Mouse (Mus musculus) urinary bladder, postnatal 4 days (tissue): Measurements from ENCODE around the gene Acaca.

Experiments
- DNase-seq, 2 experiments: peaks; one replicate each; pipeline ENCODE4 v3.0.0; 2021 to 2022; ENCODE audit warnings: low spot score in 2 of 2

The Acaca gene

GRCm38 (mm10) chr11:84150884-84151283, 21.4 kb downstream of the Acaca start:
- no peak for DNase-seq

- DNase-seq, result no peak
Measured at GRCm38 (mm10) chr11:84156535-84157262, 27.2 kb downstream of the Acaca start.

DNA sequence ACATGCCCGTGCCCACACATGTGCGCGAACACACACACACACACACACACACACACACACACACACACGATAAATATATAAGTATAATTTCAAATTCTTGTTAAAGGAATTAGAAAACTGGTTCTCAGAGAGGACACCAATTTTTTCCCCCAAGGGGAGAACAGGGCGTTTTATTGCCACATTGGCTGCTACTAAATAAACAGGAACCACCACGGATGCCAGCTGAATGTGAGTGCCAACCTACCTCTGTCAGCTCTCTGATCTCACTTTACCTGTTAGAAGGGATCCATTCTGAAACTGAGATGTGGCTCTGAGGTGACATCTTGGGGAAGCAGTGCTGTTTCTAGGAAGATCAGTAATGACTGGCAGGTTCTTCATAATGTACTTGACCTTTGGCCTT, 34.7 kb downstream of the Acaca start:
- DNase-seq, result no peak

GRCm38 (mm10) chr11:84164561-84164960, 35.1 kb downstream of the Acaca start:
- no peak for DNase-seq

- DNase-seq, result no peak
Measured at GRCm38 (mm10) chr11:84167046-84167526, 37.6 kb downstream of the Acaca start, which contains the start of gene Gm11437. Gene Gm11437 (minus strand): TSS chr11:84167476.

GRCm38 (mm10) chr11:84168701-84169288, 39.3 kb downstream of the Acaca start:
- no peak for DNase-seq

- DNase-seq, result no peak
Measured at GRCm38 (mm10) chr11:84172539-84173435, 43.3 kb downstream of the Acaca start.

GRCm38 (mm10) chr11:84178571-84178970, 49.1 kb downstream of the Acaca start:
- no peak for DNase-seq

DNA sequence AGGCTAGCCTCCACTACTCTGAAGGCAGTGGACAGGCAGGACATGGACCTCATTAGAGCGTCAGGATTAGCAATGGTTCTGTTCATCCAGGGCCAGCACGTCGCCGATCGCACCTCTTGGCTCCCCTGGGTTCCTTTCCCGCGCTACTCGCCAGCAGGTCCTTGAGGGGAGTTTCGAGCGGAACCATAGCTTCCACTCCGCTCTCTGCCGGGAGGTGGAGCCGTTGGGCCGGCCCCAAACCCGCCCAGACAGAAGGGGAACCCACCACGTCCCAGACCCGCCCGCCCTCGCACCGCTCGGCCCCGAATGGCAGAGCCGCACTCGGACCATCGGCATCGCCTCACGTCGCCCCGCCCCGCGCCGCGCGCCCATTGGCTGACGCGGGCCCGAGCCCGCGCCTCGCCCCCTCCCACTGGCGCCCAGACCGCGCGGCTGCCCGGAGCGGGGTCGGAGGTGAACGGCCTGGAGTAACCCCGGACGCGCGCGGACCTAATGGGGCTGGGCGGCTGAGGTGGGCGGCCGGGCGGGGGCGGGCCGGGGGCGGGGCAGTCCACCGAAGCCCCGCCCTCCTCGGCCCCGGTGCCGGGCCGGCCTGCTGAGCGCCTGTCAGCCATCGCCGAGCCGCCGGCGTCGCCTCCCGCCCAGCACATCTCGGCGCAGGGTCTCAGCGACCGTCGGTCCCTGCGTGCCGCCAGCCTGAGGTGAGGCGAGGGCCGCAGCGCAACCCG, 49.9 kb downstream of the Acaca start:
- DNase-seq, result peak; percentile 96 to 98

DNA sequence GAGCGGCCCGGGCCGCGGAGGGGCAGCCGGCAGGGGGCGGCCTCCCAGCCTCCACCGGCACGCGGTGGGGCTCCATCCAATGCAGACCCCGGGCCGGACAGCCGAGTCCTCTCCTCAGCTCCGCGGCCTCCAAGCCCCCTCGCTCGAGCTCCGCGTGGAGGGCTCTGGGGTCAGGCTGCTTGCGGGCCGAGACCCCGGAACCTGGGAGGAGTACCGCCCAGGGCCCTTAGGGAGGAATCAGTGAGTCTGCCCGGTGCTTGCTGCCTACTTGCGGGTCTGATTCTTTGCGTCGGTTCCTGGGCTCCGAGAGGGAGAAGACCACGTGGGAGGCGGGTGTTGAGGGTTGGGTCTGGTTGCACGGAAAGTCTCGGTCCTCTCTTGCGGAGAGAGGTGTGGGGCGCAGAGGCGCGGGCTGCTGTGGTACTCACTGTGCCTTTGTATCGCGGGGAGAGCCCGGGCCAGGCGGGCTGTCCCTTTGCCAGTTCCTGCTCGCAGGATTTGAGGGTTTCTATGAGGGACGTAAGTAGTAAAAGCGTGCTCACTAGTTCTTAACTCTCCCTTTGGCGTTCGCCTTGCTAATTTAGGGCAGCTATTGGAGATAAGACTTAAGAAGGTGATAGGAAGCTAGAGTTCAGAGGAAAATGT, 50.6 kb downstream of the Acaca start:
- DNase-seq, result peak; percentile 71 to 73

DNA sequence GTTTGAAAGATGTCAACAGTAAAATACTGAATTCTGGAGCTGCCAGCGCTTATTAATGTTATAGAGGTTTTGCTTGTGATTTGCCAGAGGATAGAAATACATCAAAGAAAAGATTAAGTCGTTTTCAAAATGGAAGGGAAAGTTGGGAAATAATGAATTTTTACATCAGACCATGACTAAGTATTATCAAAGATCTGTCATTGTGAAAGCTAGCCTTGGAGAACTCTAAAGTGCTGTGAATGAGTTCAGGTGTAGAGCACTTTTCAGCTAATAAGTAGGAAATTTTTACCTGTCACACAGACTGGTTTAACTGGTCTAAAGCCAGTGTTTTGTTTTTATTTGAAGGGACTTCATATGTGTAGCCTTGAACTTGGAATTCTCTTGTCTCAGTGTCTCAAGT, 51.8 kb downstream of the Acaca start:
- DNase-seq, result no peak

GRCm38 (mm10) chr11:84188530-84188929, 59.1 kb downstream of the Acaca start:
- DNase-seq, result no peak

DNA sequence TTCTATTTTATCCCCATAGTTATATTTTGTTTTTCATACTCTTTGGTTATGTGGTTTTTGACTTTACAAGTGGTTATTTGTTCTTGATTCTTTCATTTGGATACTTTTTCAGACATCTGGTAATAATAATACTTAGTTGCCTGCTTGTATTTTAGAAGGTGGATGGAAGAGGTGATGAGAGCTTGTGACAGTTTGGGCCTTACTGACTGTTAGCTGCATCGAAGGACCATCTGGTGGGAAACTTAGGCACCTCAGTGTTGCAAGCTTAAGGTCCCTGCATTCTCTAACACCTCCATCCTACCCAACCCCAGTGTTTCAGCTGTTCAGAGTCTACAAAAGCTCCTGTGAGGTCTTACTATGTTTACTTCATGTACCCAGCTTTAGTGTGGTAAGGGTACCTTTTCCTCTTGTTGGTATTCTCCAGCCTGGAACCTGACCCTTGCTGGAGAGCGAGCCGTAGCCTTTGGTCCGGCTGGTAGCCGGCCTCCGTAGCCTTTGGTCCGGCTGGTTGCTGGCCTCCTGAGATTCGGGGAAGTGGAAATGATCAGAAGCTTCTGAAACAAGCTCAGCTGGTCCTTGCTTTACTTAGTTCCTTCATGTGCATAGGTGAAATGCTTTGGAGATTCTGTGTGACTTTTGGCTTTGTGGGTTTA, 61.2 kb downstream of the Acaca start:
- DNase-seq, result no peak

- DNase-seq, result no peak
Measured at GRCm38 (mm10) chr11:84193249-84193648, 63.8 kb downstream of the Acaca start.

DNA sequence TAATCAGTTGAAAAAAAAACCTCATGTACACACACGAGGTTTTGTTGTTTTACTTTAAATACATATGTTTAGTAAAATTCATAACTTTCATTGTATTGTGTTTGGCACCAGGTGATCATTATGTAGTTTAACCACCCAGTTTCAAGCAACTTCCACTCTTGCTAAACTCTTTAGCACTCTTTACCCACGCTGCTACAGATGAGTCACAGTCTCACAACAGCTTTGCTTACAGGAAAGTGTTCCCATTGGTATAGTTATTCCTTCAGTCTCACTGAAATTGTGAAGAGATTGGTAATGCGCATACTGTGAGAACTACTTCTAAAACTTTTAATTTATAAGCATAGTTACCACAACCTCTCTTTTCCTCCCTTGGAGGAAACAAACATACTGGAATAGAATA, 65.3 kb downstream of the Acaca start:
- DNase-seq, result no peak

DNA sequence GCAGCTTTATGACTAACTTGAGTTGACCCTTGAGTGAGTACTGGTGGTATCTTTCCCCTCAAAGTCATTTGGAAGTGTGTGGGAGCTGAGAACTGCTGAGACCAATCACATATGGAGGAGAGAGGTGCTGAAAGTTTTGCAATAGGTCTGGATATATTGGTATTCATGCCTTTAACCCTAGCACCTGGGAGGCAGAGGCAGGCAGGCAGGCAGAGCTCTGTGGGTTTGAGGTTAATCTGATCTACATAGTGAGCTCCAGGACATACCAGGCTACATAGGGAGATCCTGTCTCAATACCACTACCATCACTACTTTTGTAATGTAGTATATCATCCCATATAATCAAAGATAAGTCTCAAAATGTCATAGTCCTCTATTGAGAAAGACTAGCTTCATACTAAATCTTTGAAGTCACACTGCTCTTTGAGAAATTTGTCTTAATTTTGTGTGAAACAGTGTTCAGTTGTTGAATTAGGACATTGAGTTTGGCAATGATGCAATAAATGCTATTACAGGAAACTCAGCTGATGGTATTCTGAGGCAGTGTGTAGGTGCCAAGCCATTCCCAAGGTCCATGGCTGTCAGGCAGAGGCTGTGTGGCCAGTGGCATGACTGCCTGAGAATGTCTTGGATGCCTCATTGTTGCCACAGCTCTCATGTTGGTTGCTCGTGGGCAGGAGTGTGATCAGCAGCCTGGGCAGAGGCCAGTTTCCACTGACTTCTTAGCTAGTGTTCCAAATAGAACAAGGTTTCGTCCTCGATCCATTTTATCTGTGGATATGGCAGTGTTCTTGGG, 68.3 kb downstream of the Acaca start:
- no peak for DNase-seq

- no peak for DNase-seq
Measured at GRCm38 (mm10) chr11:84205776-84206175, 76.3 kb downstream of the Acaca start.

DNA sequence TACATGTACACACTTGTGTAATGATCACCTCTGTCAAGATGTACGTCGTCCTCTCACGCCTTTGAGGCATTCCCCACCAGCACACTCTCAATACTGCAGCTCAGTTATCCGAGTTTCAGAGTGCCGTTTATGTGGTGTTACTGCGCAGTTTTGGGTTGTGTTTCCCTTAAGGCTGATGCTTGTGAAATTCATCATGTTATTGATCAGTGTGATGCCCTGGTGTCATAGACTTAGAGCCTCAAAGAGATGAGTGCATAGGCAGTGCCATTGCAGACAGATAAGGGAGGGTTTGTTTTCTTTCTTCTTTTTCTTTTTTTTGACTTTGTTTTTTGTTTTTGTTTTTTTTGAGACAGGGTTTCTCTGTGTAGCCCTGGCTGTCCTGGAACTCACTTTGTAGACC, 81.4 kb downstream of the Acaca start:
- no peak for DNase-seq

DNA sequence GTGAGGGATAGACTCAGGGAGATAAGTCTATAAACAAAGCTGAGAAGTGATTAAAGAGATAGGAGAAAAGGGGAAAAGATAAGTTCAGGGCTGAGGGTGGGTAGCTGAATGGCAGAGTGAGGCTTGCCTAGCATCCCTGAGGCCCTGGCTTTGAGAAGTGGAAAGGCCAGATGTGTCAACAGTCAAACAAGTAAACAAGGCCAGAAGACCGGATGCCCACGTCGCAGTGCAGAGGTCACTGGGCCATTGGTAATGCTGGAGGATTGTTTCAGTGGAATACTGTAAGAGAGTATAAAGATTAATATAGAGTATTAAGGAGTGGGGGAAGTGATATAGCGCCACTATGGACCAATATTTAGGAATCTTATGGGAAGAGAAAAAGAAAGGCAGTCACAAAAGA, 89.5 kb downstream of the Acaca start:
- DNase-seq, result no peak

DNA sequence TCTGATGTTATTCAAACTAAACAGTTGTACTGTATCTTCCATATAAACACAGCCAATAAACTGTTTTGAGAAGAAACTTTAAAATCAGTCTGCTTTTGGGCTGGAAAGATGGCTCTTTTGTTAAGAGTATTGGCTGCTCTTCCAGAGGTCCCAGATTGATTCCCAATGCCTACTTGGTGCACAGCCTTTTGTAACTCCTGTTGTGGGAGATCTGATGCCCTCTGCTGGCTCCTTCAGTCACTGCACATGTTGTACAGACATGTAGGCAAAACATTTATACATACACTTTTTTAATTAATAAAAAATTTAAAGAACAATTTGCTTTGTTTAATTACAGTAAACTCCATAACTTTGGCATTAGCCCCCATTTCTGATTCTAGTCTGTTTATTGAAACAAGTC, 114.1 kb downstream of the Acaca start:
- DNase-seq, result no peak
